In genomic region chr8:13649154-13649515, GRCm38 (mm10) we compare ENCODE assay signal across 8 mouse cellular contexts. TPM values are rescaled to one million over a fixed set of nuclear protein-coding genes. Genes with fewer than 3 reads are reported as not detected.
DNase-seq lines count a peak whose midpoint lies in the region; ATAC-seq and TF ChIP-seq lines count a peak whose summit lies in the region.

No protein-coding gene starts in this region.

- H3K27me3 ChIP-seq in testis, adult 2 months (ENCODE audit: control insufficient read depth, insufficient read depth, low read length), result no peaks in the 10 kb centered on the region

- H3K27ac ChIP-seq in testis, adult 2 months (ENCODE audit: control insufficient read depth, insufficient read depth, low read depth, low read length), result peak overlapping the region; percentile 27; the same call in 1 of the 2 replicates

- TF ChIP-seq POLR2A in testis, adult 2 months (IDR thresholded peaks at IDR 0.05; ENCODE audit: control insufficient read depth, low read depth, low read length), result no peak

- ATAC-seq in megakaryocyte progenitor cell, adult 5-6 weeks (replicated peaks; ENCODE audit: poor library complexity), result peak; percentile 70

- DNase-seq in adrenal gland, adult 2 months, result peak; percentile 31
- no peak for DNase-seq in adrenal gland, postnatal 10 days
- no peak for DNase-seq in testis, postnatal 10 days (ENCODE audit: low spot score)
- DNase-seq in spleen, postnatal 4 days (ENCODE audit: low spot score in 2 of 2), result no peak
- no peak for DNase-seq in spleen, postnatal 10 days (ENCODE audit: low spot score in 2 of 2)
- no peak for DNase-seq in kidney, postnatal 4 days

- no peak overlapping the region for H3K4me3 ChIP-seq in testis, adult 2 months (ENCODE audit: control insufficient read depth, low read depth, low read length)

- H3K36me3 ChIP-seq in testis, adult 2 months (ENCODE audit: control insufficient read depth, insufficient read depth, low read length), result no peaks in the 10 kb centered on the region

- no peak for TF ChIP-seq CTCF in testis, adult 2 months (IDR thresholded peaks at IDR 0.05; ENCODE audit: control insufficient read depth, insufficient read depth, insufficient replicate concordance, low read depth, low read length)

- no peaks in the 10 kb centered on the region; the same call in none of the 2 replicates for H3K4me1 ChIP-seq in testis, adult 2 months (ENCODE audit: control insufficient read depth, insufficient read depth, low read length)

RNA-seq across cellular contexts. Expression of gene Rasa3, which starts 28.3 kb away (rescaled TPM):
- total RNA-seq in adrenal gland, adult 2 months (2021), result 10 to 100 TPM; 27.4 to 35.9 TPM
- polyA plus RNA-seq in adrenal gland, adult 2 months (2012; rRNA removed), result 25.8 and 38.6 TPM in 2 replicates
- total RNA-seq in adrenal gland, postnatal 10 days (2021), result 10 to 100 TPM; 32.5 to 39.5 TPM
- polyA plus RNA-seq in testis, adult 2 months (2012; rRNA removed), result 41.0 and 47.5 TPM in 2 replicates
- total RNA-seq in megakaryocyte progenitor cell, adult 5-6 weeks (2015), result 24.1 and 36.8 TPM in 2 replicates
- total RNA-seq in megakaryocyte progenitor cell, adult 5-6 weeks (2017), result 49.3 and 51.3 TPM in 2 replicates

RNA-seq across cellular contexts. Expression of gene Cfap97d2, which starts 56.6 kb away (rescaled TPM):
- not detected for total RNA-seq in adrenal gland, adult 2 months (2021)
- polyA plus RNA-seq in adrenal gland, adult 2 months (2012; rRNA removed), result 0.13 and 0.45 TPM in 2 replicates
- under 1 TPM in 1 of 2 experiments, not detected in 1; 0.30 TPM for total RNA-seq in adrenal gland, postnatal 10 days (2021)
- polyA plus RNA-seq in testis, adult 2 months (2012; rRNA removed), result 1.8 and 2.2 TPM in 2 replicates
- total RNA-seq in megakaryocyte progenitor cell, adult 5-6 weeks (2015), result not detected in 2 replicates
- total RNA-seq in megakaryocyte progenitor cell, adult 5-6 weeks (2017), result not detected in 2 replicates
